Mouse (Mus musculus) 3134 (cell line): Measurements from ENCODE around the gene Ltv1.

Experiments
- DNase-seq: peaks from one replicate; pipeline ENCODE4 v3.0.0-alpha.2; 2011; ENCODE audit warnings: low spot score; ENCODE audit not compliant: insufficient read length; ENCODE audit errors: extremely low read depth

Gene Ltv1

GRCm38 (mm10) chr10:13135276-13135675 lies 57.7 kb downstream of the Ltv1 start:
- no peak for DNase-seq

GRCm38 (mm10) chr10:13133850-13134249 lies 59.1 kb downstream of the Ltv1 start:
- no peak for DNase-seq
